Mouse (Mus musculus) testis, adult 2 months (tissue): Measurements from ENCODE around the gene Cenpm.

Experiments used
- CTCF ChIP-seq: fragments of 200-500 bp; IDR thresholded peaks from 2 replicates; pipeline ENCODE4 v1.5.1; 2012; ENCODE audit warnings: low read depth, mild to moderate bottlenecking, inconsistent platforms, low read length, moderate library complexity; ENCODE audit not compliant: control insufficient read depth, insufficient read depth, insufficient replicate concordance
- POLR2A ChIP-seq: fragments of 200-500 bp; IDR thresholded peaks from 2 replicates; pipeline ENCODE4 v1.6.1; 2012; ENCODE audit warnings: low read depth, mild to moderate bottlenecking, inconsistent platforms, low read length, moderate library complexity; ENCODE audit not compliant: control insufficient read depth

- TF ChIP-seq CTCF (no peak), POLR2A (no peak)
Measured at GRCm38 (mm10) chr15:82197246-82197750, 47.2 kb downstream of the Cenpm start.
